ENCODE assay signal across 27 mouse cellular contexts in the genomic region with DNA sequence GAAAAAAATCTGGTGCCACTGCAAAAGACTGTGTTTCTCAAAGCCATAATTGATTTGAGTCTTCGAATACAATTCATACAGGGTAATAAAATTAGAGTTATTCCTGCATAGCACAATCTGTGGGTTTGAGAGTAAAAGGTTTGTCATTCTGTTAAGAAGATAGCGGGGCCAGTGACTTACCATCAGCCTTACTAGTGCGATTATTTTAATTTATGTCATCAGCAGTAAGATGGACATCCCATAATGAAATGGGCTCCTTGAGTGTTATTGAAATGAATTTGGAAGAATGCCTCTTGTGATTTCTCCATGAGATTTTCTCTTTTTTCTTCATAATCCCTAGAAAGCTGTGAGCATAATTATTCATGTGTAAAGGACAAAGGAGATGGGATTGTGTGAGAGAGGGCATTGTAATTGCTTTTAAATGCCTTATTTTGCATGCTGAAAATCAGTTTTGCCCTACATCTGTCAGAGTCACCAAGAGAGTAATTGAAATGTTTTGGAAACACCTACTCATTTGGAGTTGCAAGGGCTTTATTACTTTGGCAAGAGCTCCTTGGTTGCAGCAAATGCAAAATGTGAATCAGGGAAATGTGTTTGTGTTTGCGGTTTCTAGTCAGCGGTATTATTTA.
DNase-seq lines count a peak whose midpoint lies in the region; ATAC-seq and TF ChIP-seq lines count a peak whose summit lies in the region.
"Had no signal": no experiment of that assay in that cellular context is flagged by ENCODE, and none has a peak within 500 bp of the region (broad histone marks: within the 10 kb centered on the region; RNA-seq: fewer than 3 reads in every experiment).

No protein-coding gene starts in this region.

- WGBS in hindbrain, embryonic 12.5 days = 79% methylated on average over 5 of the region's 5 CpGs
- 70% methylated on average over 5 of the region's 5 CpGs for WGBS in hindbrain, embryonic 16.5 days
- WGBS in forebrain, embryonic 15.5 days = 45% methylated on average over 5 of the region's 5 CpGs
- WGBS in midbrain, postnatal 0 days = 52% methylated on average over 5 of the region's 5 CpGs

- DNase-seq in brain, adult 2 months (ENCODE audit: low read depth, low spot score) = peak; percentile 13
- peak; percentile 15 for DNase-seq in midbrain, postnatal 0 days (ENCODE audit: low spot score)
- no peak for DNase-seq in urinary bladder, adult 2 months (ENCODE audit: low spot score)
- no peak for DNase-seq in cerebellum, adult 11-12 months
- DNase-seq: adrenal gland, postnatal 25 days; cerebellum, adult 11 months; cerebellum, postnatal 14 days; gastrocnemius, postnatal 36 days; heart, adult 2 months; kidney, postnatal 4 days; layer of hippocampus, adult 9-11 months; liver; lung, postnatal 36 days; right cerebral cortex, postnatal 14 days; spleen, adult 18-20 months; thymus, postnatal 14 days had no signal

- no peak for TF ChIP-seq CTCF in midbrain, postnatal 0 days (IDR thresholded peaks at IDR 0.05)

- no peaks in the 10 kb centered on the region for H3K4me1 ChIP-seq in hindbrain, embryonic 12.5 days
- no peaks in the 10 kb centered on the region for H3K4me1 ChIP-seq in hindbrain, embryonic 16.5 days (ENCODE audit: control insufficient read depth, insufficient read depth, low read depth, low read length)
- H3K4me1 ChIP-seq in forebrain, embryonic 15.5 days = 0 out of 2 replicates have a peak, but pooled peaks cover 5% of the 10 kb centered on the region
- no peaks in the 10 kb centered on the region for H3K4me1 ChIP-seq in midbrain, postnatal 0 days (ENCODE audit: insufficient read depth, low read length)
- H3K4me1 ChIP-seq: kidney, embryonic 15.5 days; limb, embryonic 10.5 days; liver, embryonic 15.5 days; lung, embryonic 15.5 days had no signal

- H3K9me3 ChIP-seq in hindbrain, embryonic 12.5 days (replicated peaks) = no peaks in the 10 kb centered on the region
- no peaks in the 10 kb centered on the region; the same call in 1 of the 2 replicates for H3K9me3 ChIP-seq in hindbrain, embryonic 16.5 days (ENCODE audit: control insufficient read depth, low read length)
- no peaks in the 10 kb centered on the region for H3K9me3 ChIP-seq in forebrain, embryonic 15.5 days
- H3K9me3 ChIP-seq in midbrain, postnatal 0 days (ENCODE audit: low read length) = no peaks in the 10 kb centered on the region
- H3K9me3 ChIP-seq: kidney, embryonic 15.5 days; limb, embryonic 10.5 days; liver, embryonic 15.5 days; lung, embryonic 15.5 days had no signal

- no peaks in the 10 kb centered on the region for H3K27me3 ChIP-seq in hindbrain, embryonic 12.5 days
- H3K27me3 ChIP-seq in hindbrain, embryonic 16.5 days (replicated peaks; ENCODE audit: control insufficient read depth, insufficient read depth, low read length) = no peaks in the 10 kb centered on the region
- H3K27me3 ChIP-seq in forebrain, embryonic 15.5 days = no peaks in the 10 kb centered on the region
- H3K27me3 ChIP-seq in midbrain, postnatal 0 days (ENCODE audit: insufficient read depth, low read length) = no peaks in the 10 kb centered on the region
- H3K27me3 ChIP-seq: kidney, embryonic 15.5 days; liver, embryonic 15.5 days; lung, embryonic 15.5 days had no signal

- no peak overlapping the region for H3K4me3 ChIP-seq in hindbrain, embryonic 12.5 days
- no peak overlapping the region for H3K4me3 ChIP-seq in hindbrain, embryonic 16.5 days (ENCODE audit: low read length)
- no peak overlapping the region for H3K4me3 ChIP-seq in forebrain, embryonic 15.5 days
- no peak overlapping the region for H3K4me3 ChIP-seq in midbrain, postnatal 0 days (ENCODE audit: low read depth, low read length)
- H3K4me3 ChIP-seq: heart, adult 2 months; kidney, embryonic 15.5 days; left cerebral cortex, adult 2 months; limb, embryonic 10.5 days; liver, embryonic 15.5 days; lung, embryonic 15.5 days had no signal

- no peak overlapping the region for H3K4me2 ChIP-seq in hindbrain, embryonic 12.5 days (replicated peaks)
- H3K4me2 ChIP-seq in hindbrain, embryonic 16.5 days (ENCODE audit: low read length) = no peak overlapping the region
- H3K4me2 ChIP-seq in forebrain, embryonic 15.5 days (replicated peaks) = no peak overlapping the region
- H3K4me2 ChIP-seq in midbrain, postnatal 0 days (ENCODE audit: low read depth, low read length, poor library complexity, severe bottlenecking) = no peak overlapping the region
- H3K4me2 ChIP-seq: kidney, embryonic 15.5 days; liver, embryonic 15.5 days; lung, embryonic 15.5 days had no signal

- H3K27ac ChIP-seq in hindbrain, embryonic 12.5 days = no peak overlapping the region
- H3K27ac ChIP-seq in hindbrain, embryonic 16.5 days (ENCODE audit: low read depth, low read length) = no peak overlapping the region
- no peak overlapping the region for H3K27ac ChIP-seq in forebrain, embryonic 15.5 days (replicated peaks)
- no peak overlapping the region for H3K27ac ChIP-seq in midbrain, postnatal 0 days (ENCODE audit: low read depth, low read length)
- H3K27ac ChIP-seq: heart, adult 2 months; kidney, embryonic 15.5 days; left cerebral cortex, adult 2 months; limb, embryonic 10.5 days; liver, embryonic 15.5 days; lung, embryonic 15.5 days had no signal

- no peak overlapping the region for H3K9ac ChIP-seq in hindbrain, embryonic 12.5 days
- H3K9ac ChIP-seq in hindbrain, embryonic 16.5 days (ENCODE audit: low read depth, low read length) = no peak overlapping the region
- no peak overlapping the region for H3K9ac ChIP-seq in forebrain, embryonic 15.5 days (replicated peaks)
- no peak overlapping the region for H3K9ac ChIP-seq in midbrain, postnatal 0 days (replicated peaks; ENCODE audit: low read length, poor library complexity, severe bottlenecking)
- H3K9ac ChIP-seq: kidney, embryonic 15.5 days; liver, embryonic 15.5 days; lung, embryonic 15.5 days had no signal

- peak; percentile 38; the same call in 1 of the 2 replicates for ATAC-seq in hindbrain, embryonic 12.5 days (ENCODE audit: low FRiP score)
- ATAC-seq in hindbrain, embryonic 16.5 days = no peak
- peak; percentile 80 for ATAC-seq in forebrain, embryonic 15.5 days (replicated peaks)
- no peak for ATAC-seq in midbrain, postnatal 0 days (ENCODE audit: low FRiP score)
- no peak for ATAC-seq in megakaryocyte progenitor cell, adult 5-6 weeks (replicated peaks; ENCODE audit: poor library complexity)
- ATAC-seq: CD4-positive, CD25-positive, alpha-beta regulatory T cell, adult 4 months; intestine, postnatal 0 days had no signal

- no peaks in the 10 kb centered on the region for H3K36me3 ChIP-seq in hindbrain, embryonic 12.5 days
- no peaks in the 10 kb centered on the region for H3K36me3 ChIP-seq in hindbrain, embryonic 16.5 days (ENCODE audit: control insufficient read depth, insufficient read depth, low read length)
- no peaks in the 10 kb centered on the region for H3K36me3 ChIP-seq in forebrain, embryonic 15.5 days
- H3K36me3 ChIP-seq in midbrain, postnatal 0 days (ENCODE audit: insufficient read depth, low read length) = no peaks in the 10 kb centered on the region
- H3K36me3 ChIP-seq: kidney, embryonic 15.5 days; limb, embryonic 10.5 days; liver, embryonic 15.5 days; lung, embryonic 15.5 days had no signal

Comparison
In these comparisons a context has a peak if more than half of its experiments do, and no peak if none do; other contexts are left out.
1. ATAC-seq: peak in hindbrain, embryonic 12.5 days (single experiment) and forebrain, embryonic 15.5 days (single experiment); none in hindbrain, embryonic 16.5 days (single experiment), midbrain, postnatal 0 days (single experiment) and megakaryocyte progenitor cell, adult 5-6 weeks (single experiment).
2. DNase-seq: peak in brain, adult 2 months (single experiment) and midbrain, postnatal 0 days (single experiment); none in urinary bladder, adult 2 months (single experiment) and cerebellum, adult 11-12 months (single experiment).